Mouse (Mus musculus) gastrocnemius, postnatal 14 days (tissue): ENCODE data around the gene Adamts7. TPM values are rescaled to one million over a fixed set of nuclear protein-coding genes. Genes with fewer than 3 reads are reported as not detected.

Experiments used
- DNase-seq: peaks from one replicate; pipeline ENCODE4 v3.0.0; 2021; ENCODE audit warnings: mixed read lengths
- intact Hi-C: fragments of 180-260 bp; cut with DNase I; formaldehyde crosslinking; loops from one replicate; pipeline ENCODE4 v1.15.1; 2025; ENCODE audit warnings: low total_unique reads
- total RNA-seq, 2 experiments: library from RNA; stranded (reverse); gene quantifications; 2 replicates each; pipeline ENCODE4 v1.2.3; 2021

Adamts7 gene
- total RNA-seq, 2 experiments from 2014 or later = 4.3 TPM

GRCm38 (mm10) chr9:90189391-90189790, 26.5 kb downstream of the Adamts7 start:
- DNase-seq = no peak
- intact Hi-C loops = no loop called here

- intact Hi-C loops = no loop called here
Observed at GRCm38 (mm10) chr9:90195000-90195399, 32.1 kb downstream of the Adamts7 start.

GRCm38 (mm10) chr9:90196262-90196661, 33.4 kb downstream of the Adamts7 start:
- intact Hi-C loops = no loop called here
- no peak for DNase-seq

More at GRCm38 (mm10) chr9:90195000-90195399, 32.1 kb downstream of the Adamts7 start:
- DNase-seq = no peak

GRCm38 (mm10) chr9:90197116-90197665, 34.3 kb downstream of the Adamts7 start:
- intact Hi-C loops = no loop called here
- no peak for DNase-seq

GRCm38 (mm10) chr9:90197866-90198383, 35.1 kb downstream of the Adamts7 start:
- intact Hi-C loops = no loop called here
- no peak for DNase-seq

- intact Hi-C loops = no loop called here
- DNase-seq = peak; percentile 83
Observed at GRCm38 (mm10) chr9:90198531-90199449, 35.9 kb downstream of the Adamts7 start.

- DNase-seq = no peak
- intact Hi-C loops = no loop called here
Observed at GRCm38 (mm10) chr9:90199611-90200010, 36.7 kb downstream of the Adamts7 start.

GRCm38 (mm10) chr9:90200501-90200900, 37.6 kb downstream of the Adamts7 start:
- intact Hi-C loops = no loop called here
- DNase-seq = no peak

- intact Hi-C loops = no loop called here
- DNase-seq = no peak
Observed at GRCm38 (mm10) chr9:90201096-90201495, 38.2 kb downstream of the Adamts7 start.

GRCm38 (mm10) chr9:90201541-90201940, 38.7 kb downstream of the Adamts7 start:
- intact Hi-C loops = no loop called here
- no peak for DNase-seq

GRCm38 (mm10) chr9:90203233-90203632, 40.4 kb downstream of the Adamts7 start:
- DNase-seq = no peak
- intact Hi-C loops = no loop called here

GRCm38 (mm10) chr9:90204396-90204915, 41.6 kb downstream of the Adamts7 start:
- intact Hi-C loops = no loop called here
- DNase-seq = no peak

- intact Hi-C loops = loop anchor here (2.0 kb wide), 1 partner anchor 240 kb away; no protein-coding TSS in a partner anchor
- peak; percentile 85 for DNase-seq
Observed at GRCm38 (mm10) chr9:90206500-90206899, 43.6 kb downstream of the Adamts7 start.

GRCm38 (mm10) chr9:90207808-90208207, 44.9 kb downstream of the Adamts7 start:
- intact Hi-C loops = loop anchor here (2.0 kb wide), 1 partner anchor 239 kb away; no protein-coding TSS in a partner anchor
- DNase-seq = no peak

- intact Hi-C loops = no loop called here
- no peak for DNase-seq
Observed at GRCm38 (mm10) chr9:90208655-90209054, 45.8 kb downstream of the Adamts7 start.

- intact Hi-C loops = loop anchor here (10.0 kb wide), 1 partner anchor 102 kb away; no protein-coding TSS in a partner anchor
- no peak for DNase-seq
Observed at GRCm38 (mm10) chr9:90213127-90213526, 50.3 kb downstream of the Adamts7 start.

- intact Hi-C loops = loop anchor here (10.0 kb wide), 1 partner anchor 98 kb away; no protein-coding TSS in a partner anchor
- no peak for DNase-seq
Observed at GRCm38 (mm10) chr9:90216259-90217001, 53.6 kb downstream of the Adamts7 start.

GRCm38 (mm10) chr9:90217501-90217900, 54.6 kb downstream of the Adamts7 start:
- no peak for DNase-seq

GRCm38 (mm10) chr9:90222275-90222674, 59.4 kb downstream of the Adamts7 start:
- DNase-seq = no peak
- intact Hi-C loops = no loop called here

More at GRCm38 (mm10) chr9:90217501-90217900, 54.6 kb downstream of the Adamts7 start:
- intact Hi-C loops = loop anchor here (10.0 kb wide), 1 partner anchor 97 kb away; no protein-coding TSS in a partner anchor
